Mouse (Mus musculus): ENCODE data around the gene Eea1. TPM values are rescaled to one million over a fixed set of nuclear protein-coding genes. Genes with fewer than 3 reads are reported as not detected.

Eea1 gene
- polyA plus RNA-seq, 1 experiment, result 0.29 TPM

GRCm38 (mm10) chr10:95970744-95971212, 30.3 kb downstream of the Eea1 start:
- Histone ChIP-seq H3K36me3 (ENCODE audit: control insufficient read depth) (peaks cover 15% of the 10 kb centered on the region), H3K9me3 (ENCODE audit: control insufficient read depth, low read length) (no peaks in the 10 kb centered on the region), H3K4me3 (replicated peaks) (peak overlapping the region; percentile 47), H3K27me3 (ENCODE audit: control insufficient read depth) (no peaks in the 10 kb centered on the region), H3K4me1 (ENCODE audit: control insufficient read depth) (peaks cover 23% of the 10 kb centered on the region)
- TF ChIP-seq GATA1 (IDR thresholded peaks at IDR 0.05; ENCODE audit: low read length) (no peak), TAL1 (IDR thresholded peaks at IDR 0.05; ENCODE audit: low read length) (no peak)

GRCm38 (mm10) chr10:95971341-95971740, 30.9 kb downstream of the Eea1 start:
- Histone ChIP-seq H3K36me3 (ENCODE audit: control insufficient read depth) (peaks cover 20% of the 10 kb centered on the region), H3K4me3 (replicated peaks) (peak overlapping the region; percentile 47), H3K27me3 (ENCODE audit: control insufficient read depth) (no peaks in the 10 kb centered on the region), H3K9me3 (ENCODE audit: control insufficient read depth, low read length) (no peaks in the 10 kb centered on the region), H3K4me1 (ENCODE audit: control insufficient read depth) (peaks cover 23% of the 10 kb centered on the region)
- no peak for TF ChIP-seq GATA1 (IDR thresholded peaks at IDR 0.05; ENCODE audit: low read length)
- TF ChIP-seq TAL1 (IDR thresholded peaks at IDR 0.05; ENCODE audit: low read length), result no peak

- peaks cover 25% of the 10 kb centered on the region for H3K36me3 ChIP-seq (ENCODE audit: control insufficient read depth)
- TF ChIP-seq GATA1 (IDR thresholded peaks at IDR 0.05; ENCODE audit: low read length), result no peak
- no peak for TF ChIP-seq TAL1 (IDR thresholded peaks at IDR 0.05; ENCODE audit: low read length)
- H3K4me3 ChIP-seq (replicated peaks), result no peak overlapping the region
- peaks cover 23% of the 10 kb centered on the region for H3K4me1 ChIP-seq (ENCODE audit: control insufficient read depth)
- no peaks in the 10 kb centered on the region for H3K9me3 ChIP-seq (ENCODE audit: control insufficient read depth, low read length)
- H3K27me3 ChIP-seq (ENCODE audit: control insufficient read depth), result no peaks in the 10 kb centered on the region
Observed at GRCm38 (mm10) chr10:95971942-95972341, 31.5 kb downstream of the Eea1 start.

- Histone ChIP-seq H3K36me3 (ENCODE audit: control insufficient read depth) (peaks cover 35% of the 10 kb centered on the region), H3K27me3 (ENCODE audit: control insufficient read depth) (no peaks in the 10 kb centered on the region), H3K4me3 (replicated peaks) (no peak overlapping the region), H3K9me3 (ENCODE audit: control insufficient read depth, low read length) (no peaks in the 10 kb centered on the region), H3K4me1 (ENCODE audit: control insufficient read depth) (peaks cover 23% of the 10 kb centered on the region)
- no peak for TF ChIP-seq GATA1 (IDR thresholded peaks at IDR 0.05; ENCODE audit: low read length)
- TF ChIP-seq TAL1 (IDR thresholded peaks at IDR 0.05; ENCODE audit: low read length), result no peak
Observed at GRCm38 (mm10) chr10:95974462-95974861, 34.0 kb downstream of the Eea1 start.

DNA sequence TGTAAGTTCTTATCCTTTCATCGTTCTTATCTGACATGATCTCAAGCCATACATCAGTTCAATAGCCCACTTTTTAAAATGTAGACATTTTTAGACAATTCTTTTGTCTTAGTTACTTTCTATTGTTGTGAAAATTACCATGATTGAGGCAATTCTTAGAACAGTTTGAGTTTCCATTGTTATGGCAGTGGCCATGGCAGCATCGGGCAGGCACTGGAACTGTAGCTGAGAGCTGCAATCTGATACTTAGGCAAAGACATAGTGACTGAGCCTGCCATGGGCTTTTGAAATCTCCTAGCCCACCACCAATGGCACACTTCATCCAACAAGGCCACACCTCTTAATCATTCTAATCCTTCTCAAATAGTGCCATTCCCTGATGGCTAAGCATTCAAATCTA, 36.3 kb downstream of the Eea1 start:
- Histone ChIP-seq H3K9me3 (ENCODE audit: control insufficient read depth, low read length) (no peaks in the 10 kb centered on the region), H3K4me1 (ENCODE audit: control insufficient read depth) (peaks cover 7% of the 10 kb centered on the region), H3K4me3 (replicated peaks) (no peak overlapping the region), H3K36me3 (ENCODE audit: control insufficient read depth) (peaks cover 43% of the 10 kb centered on the region), H3K27me3 (ENCODE audit: control insufficient read depth) (no peaks in the 10 kb centered on the region)
- no peak for TF ChIP-seq GATA1 (IDR thresholded peaks at IDR 0.05; ENCODE audit: low read length)
- no peak for TF ChIP-seq TAL1 (IDR thresholded peaks at IDR 0.05; ENCODE audit: low read length)

DNA sequence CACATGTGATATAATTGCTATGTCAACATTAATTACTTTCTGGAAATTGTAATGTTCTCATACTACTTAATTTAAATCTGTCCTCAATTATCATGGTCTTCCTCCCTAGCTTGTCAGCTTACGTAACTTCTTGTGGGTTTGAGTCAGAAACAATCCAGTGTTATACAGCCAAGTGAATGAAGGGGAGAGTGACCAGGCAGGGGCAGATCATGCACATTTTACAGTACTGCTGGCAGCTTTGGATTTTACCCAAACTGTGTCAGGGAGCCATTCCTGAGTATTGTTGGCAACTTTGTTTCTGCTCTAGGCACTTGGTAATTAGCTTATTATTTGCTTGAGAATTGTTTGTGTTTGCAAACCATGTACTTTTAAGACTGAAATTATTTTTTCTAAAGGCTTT, 49.3 kb downstream of the Eea1 start:
- no peaks in the 10 kb centered on the region for H3K9me3 ChIP-seq (ENCODE audit: control insufficient read depth, low read length)
- H3K36me3 ChIP-seq (ENCODE audit: control insufficient read depth), result peaks cover 15% of the 10 kb centered on the region
- H3K4me3 ChIP-seq (replicated peaks), result no peak overlapping the region
- TF ChIP-seq TAL1 (IDR thresholded peaks at IDR 0.05; ENCODE audit: low read length) (no peak), GATA1 (IDR thresholded peaks at IDR 0.05; ENCODE audit: low read length) (no peak)
- H3K4me1 ChIP-seq (ENCODE audit: control insufficient read depth), result no peaks in the 10 kb centered on the region; the same call in none of the 2 replicates
- H3K27me3 ChIP-seq (ENCODE audit: control insufficient read depth), result no peaks in the 10 kb centered on the region

GRCm38 (mm10) chr10:95991176-95991575, 50.7 kb downstream of the Eea1 start:
- H3K4me3 ChIP-seq (replicated peaks), result no peak overlapping the region
- H3K27me3 ChIP-seq (ENCODE audit: control insufficient read depth), result no peaks in the 10 kb centered on the region
- TF ChIP-seq GATA1 (IDR thresholded peaks at IDR 0.05; ENCODE audit: low read length) (no peak), TAL1 (IDR thresholded peaks at IDR 0.05; ENCODE audit: low read length) (no peak)
- no peaks in the 10 kb centered on the region; the same call in 1 of the 2 replicates for H3K4me1 ChIP-seq (ENCODE audit: control insufficient read depth)
- H3K9me3 ChIP-seq (ENCODE audit: control insufficient read depth, low read length), result no peaks in the 10 kb centered on the region
- H3K36me3 ChIP-seq (ENCODE audit: control insufficient read depth), result peaks cover 14% of the 10 kb centered on the region

DNA sequence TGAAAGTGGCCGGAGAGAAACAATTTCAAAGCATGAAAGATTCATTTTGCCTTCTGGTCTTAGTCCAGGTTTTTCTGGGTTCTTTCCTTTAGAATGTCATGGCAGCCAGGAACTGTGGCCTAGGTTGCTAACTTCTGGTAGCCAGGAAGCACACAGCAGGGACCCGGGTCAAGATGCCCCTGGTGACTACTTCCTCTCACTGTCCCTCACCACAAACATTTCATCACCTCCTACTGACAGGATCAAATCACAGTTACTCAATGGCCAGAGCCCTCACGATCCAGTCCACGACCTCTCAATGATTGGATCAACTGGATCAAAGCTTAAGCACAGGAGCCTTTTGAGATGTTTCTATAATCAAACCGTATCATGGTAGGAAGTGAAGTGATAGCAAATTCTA, 60.5 kb downstream of the Eea1 start:
- no peak overlapping the region for H3K4me3 ChIP-seq (replicated peaks)
- TF ChIP-seq GATA1 (IDR thresholded peaks at IDR 0.05; ENCODE audit: low read length), result no peak
- no peak for TF ChIP-seq TAL1 (IDR thresholded peaks at IDR 0.05; ENCODE audit: low read length)
- no peaks in the 10 kb centered on the region for H3K9me3 ChIP-seq (ENCODE audit: control insufficient read depth, low read length)
- H3K4me1 ChIP-seq (ENCODE audit: control insufficient read depth), result no peaks in the 10 kb centered on the region
- no peaks in the 10 kb centered on the region for H3K27me3 ChIP-seq (ENCODE audit: control insufficient read depth)
- H3K36me3 ChIP-seq (ENCODE audit: control insufficient read depth), result peaks cover 37% of the 10 kb centered on the region

GRCm38 (mm10) chr10:96015738-96016137, 75.3 kb downstream of the Eea1 start:
- Histone ChIP-seq H3K9me3 (ENCODE audit: control insufficient read depth, low read length) (no peaks in the 10 kb centered on the region), H3K36me3 (ENCODE audit: control insufficient read depth) (peaks cover 76% of the 10 kb centered on the region), H3K4me1 (ENCODE audit: control insufficient read depth) (no peaks in the 10 kb centered on the region), H3K27me3 (ENCODE audit: control insufficient read depth) (no peaks in the 10 kb centered on the region), H3K4me3 (replicated peaks) (no peak overlapping the region)
- TF ChIP-seq TAL1 (IDR thresholded peaks at IDR 0.05; ENCODE audit: low read length), result no peak
- TF ChIP-seq GATA1 (IDR thresholded peaks at IDR 0.05; ENCODE audit: low read length), result no peak

- TF ChIP-seq GATA1 (IDR thresholded peaks at IDR 0.05; ENCODE audit: low read length) (no peak), TAL1 (IDR thresholded peaks at IDR 0.05; ENCODE audit: low read length) (no peak)
- Histone ChIP-seq H3K9me3 (ENCODE audit: control insufficient read depth, low read length) (no peaks in the 10 kb centered on the region), H3K27me3 (ENCODE audit: control insufficient read depth) (no peaks in the 10 kb centered on the region), H3K4me3 (replicated peaks) (no peak overlapping the region), H3K36me3 (ENCODE audit: control insufficient read depth) (peaks cover 70% of the 10 kb centered on the region), H3K4me1 (ENCODE audit: control insufficient read depth) (no peaks in the 10 kb centered on the region)
Observed at GRCm38 (mm10) chr10:96017418-96017817, 77.0 kb downstream of the Eea1 start.
